Mouse (Mus musculus) hindbrain, embryonic 13.5 days (tissue): ENCODE results near the gene Actg1. TPM values are rescaled to one million over a fixed set of nuclear protein-coding genes. Genes with fewer than 3 reads are reported as not detected.
"Not testable (repeated sequence)": the region's sequence is repeated elsewhere in the genome, so short reads cannot be mapped to it uniquely, and the experiment has no call there.

Source experiments
- ATAC-seq: fragments of 200-750 bp; cut with Nextera tagmentation; 2 replicates; pipeline ENCODE4 v1.8.0; 2017; ENCODE audit warnings: moderate TSS enrichment; ENCODE audit not compliant: low FRiP score
- H3K27ac ChIP-seq: fragments of 300-500 bp; sonication (generic); 2 replicates; pipeline ENCODE4 v1.5.1; 2015; ENCODE audit warnings: inconsistent platforms, mild to moderate bottlenecking, moderate library complexity
- H3K27me3 ChIP-seq: fragments of 300-500 bp; sonication (generic); 2 replicates; pipeline ENCODE4 v1.6.1; 2015; ENCODE audit warnings: mild to moderate bottlenecking, inconsistent platforms
- H3K36me3 ChIP-seq: fragments of 300-500 bp; sonication (generic); 2 replicates; pipeline ENCODE4 v1.6.1; 2015; ENCODE audit warnings: mild to moderate bottlenecking, inconsistent platforms
- H3K4me1 ChIP-seq: fragments of 300-500 bp; sonication (generic); replicated peaks from 2 replicates; pipeline ENCODE4 v1.6.1; 2015; ENCODE audit warnings: inconsistent platforms
- H3K4me2 ChIP-seq: fragments of 300-500 bp; sonication (generic); 2 replicates; pipeline ENCODE4 v1.6.1; 2015; ENCODE audit warnings: inconsistent platforms, mild to moderate bottlenecking, moderate library complexity
- H3K4me3 ChIP-seq: fragments of 300-500 bp; sonication (generic); 2 replicates; pipeline ENCODE4 v1.5.1; 2015; ENCODE audit warnings: mild to moderate bottlenecking, inconsistent platforms
- H3K9ac ChIP-seq: fragments of 300-500 bp; sonication (generic); 2 replicates; pipeline ENCODE4 v1.6.1; 2015; ENCODE audit warnings: mild to moderate bottlenecking, inconsistent platforms
- H3K9me3 ChIP-seq: fragments of 300-500 bp; sonication (generic); 2 replicates; pipeline ENCODE4 v1.6.1; 2016; ENCODE audit warnings: inconsistent platforms
- WGBS: fragments of 180-500 bp; shearing (Covaris S2); methylation state at CpG from one replicate; pipeline ENCODE4 v1.1.7; 2015; 5-methylcytosine and 5-hydroxymethylcytosine counted together
- polyA plus RNA-seq: library from polyadenylated mRNA; unstranded; fragments of >200 nt; fragmentation: Nextera tagmentation; extraction: Ambion mirVana; gene quantifications from 2 replicates; pipeline ENCODE4 v1.2.1, GENCODE M21; 2015

The Actg1 gene
- polyA plus RNA-seq, 1 experiment from 2014 or later = 4,110 TPM

DNA sequence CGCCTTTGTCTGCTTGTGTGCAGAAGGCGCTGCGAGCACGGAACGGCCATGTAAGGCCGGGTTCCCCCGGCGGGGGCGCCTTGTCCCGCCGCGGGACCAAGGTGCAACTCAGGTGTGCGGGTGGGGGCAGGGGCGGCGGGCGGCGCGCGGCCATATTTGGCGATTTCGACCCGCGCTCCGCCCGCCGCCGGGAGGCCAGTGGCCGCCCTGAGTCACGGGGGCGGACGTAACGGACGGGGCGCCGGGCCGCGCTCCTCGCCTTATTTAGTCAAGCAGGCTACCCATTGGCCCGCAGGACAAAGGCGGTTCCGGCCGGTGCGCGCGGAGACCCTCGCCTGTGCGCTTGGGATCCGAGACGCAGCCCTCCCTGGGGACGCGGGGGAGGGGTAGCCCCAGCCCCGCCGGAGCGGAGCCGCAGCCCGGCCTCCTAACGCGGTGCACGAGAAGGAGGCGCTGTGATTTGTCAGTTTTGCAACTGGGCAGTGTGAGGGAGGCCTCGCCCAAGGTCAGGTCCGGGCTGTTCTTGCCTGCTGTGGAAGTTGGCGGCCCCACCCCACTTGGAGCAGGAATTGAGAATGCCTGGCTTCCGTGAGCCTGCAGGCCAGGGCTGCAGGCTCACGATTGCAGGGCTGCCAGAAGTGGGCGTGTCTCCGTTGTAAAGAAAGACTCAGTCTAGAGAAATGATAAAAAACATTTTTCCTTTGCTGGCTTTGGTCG lies 1.8 kb upstream of the Actg1 start:
- H3K27me3 ChIP-seq = no peaks in the 10 kb centered on the region
- WGBS = under 1% methylated on average over 58 of the region's 68 CpGs
- no peaks in the 10 kb centered on the region for H3K9me3 ChIP-seq
- H3K4me2 ChIP-seq = peak overlapping the region; percentile 95
- ATAC-seq = peak; percentile 66
- peak overlapping the region; percentile 100 for H3K27ac ChIP-seq
- H3K36me3 ChIP-seq = peaks cover 13% of the 10 kb centered on the region
- peaks cover 56% of the 10 kb centered on the region for H3K4me1 ChIP-seq
- peak overlapping the region; percentile 100 for H3K9ac ChIP-seq
- peak overlapping the region; percentile 100 for H3K4me3 ChIP-seq

DNA sequence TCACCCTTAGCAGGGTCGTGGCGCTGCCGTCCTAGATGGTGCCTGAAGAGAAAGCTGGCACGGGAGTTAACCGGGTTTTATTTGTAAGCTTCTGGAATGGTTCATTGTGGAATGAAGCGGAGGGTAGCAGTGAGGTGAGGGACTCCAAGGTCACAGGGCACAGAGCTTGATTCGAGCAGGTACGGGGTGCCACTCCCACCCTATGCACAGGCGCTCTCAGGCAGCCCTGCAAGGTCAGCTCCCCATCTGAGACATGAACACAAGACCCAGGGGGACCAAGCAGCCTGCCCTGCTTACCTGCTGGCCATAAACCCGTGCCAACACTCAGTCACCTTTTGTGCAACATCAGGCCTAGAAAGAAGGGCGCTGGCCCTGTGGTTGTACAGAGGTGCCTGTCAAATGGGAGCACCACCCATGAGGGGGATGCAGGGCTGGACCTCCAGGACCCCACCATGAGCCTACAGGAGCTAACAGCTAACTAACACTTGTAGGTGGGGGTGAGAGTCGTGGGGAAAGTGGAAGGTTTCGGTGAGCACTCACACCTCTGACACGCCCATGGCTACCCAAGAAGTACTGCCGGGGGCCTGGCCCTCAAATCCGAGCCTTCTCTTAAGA lies 1.1 kb upstream of the Actg1 start:
- H3K9ac ChIP-seq = peak overlapping the region; percentile 100
- no peaks in the 10 kb centered on the region for H3K27me3 ChIP-seq
- peaks cover 19% of the 10 kb centered on the region for H3K36me3 ChIP-seq
- peak; percentile 0; the same call in 1 of the 2 replicates for ATAC-seq
- H3K4me1 ChIP-seq = peaks cover 63% of the 10 kb centered on the region
- H3K9me3 ChIP-seq = no peaks in the 10 kb centered on the region
- H3K4me2 ChIP-seq = peak overlapping the region; percentile 95
- H3K4me3 ChIP-seq = peak overlapping the region; percentile 100
- WGBS = 2% methylated on average over 16 of the region's 16 CpGs
- peak overlapping the region; percentile 100 for H3K27ac ChIP-seq

DNA sequence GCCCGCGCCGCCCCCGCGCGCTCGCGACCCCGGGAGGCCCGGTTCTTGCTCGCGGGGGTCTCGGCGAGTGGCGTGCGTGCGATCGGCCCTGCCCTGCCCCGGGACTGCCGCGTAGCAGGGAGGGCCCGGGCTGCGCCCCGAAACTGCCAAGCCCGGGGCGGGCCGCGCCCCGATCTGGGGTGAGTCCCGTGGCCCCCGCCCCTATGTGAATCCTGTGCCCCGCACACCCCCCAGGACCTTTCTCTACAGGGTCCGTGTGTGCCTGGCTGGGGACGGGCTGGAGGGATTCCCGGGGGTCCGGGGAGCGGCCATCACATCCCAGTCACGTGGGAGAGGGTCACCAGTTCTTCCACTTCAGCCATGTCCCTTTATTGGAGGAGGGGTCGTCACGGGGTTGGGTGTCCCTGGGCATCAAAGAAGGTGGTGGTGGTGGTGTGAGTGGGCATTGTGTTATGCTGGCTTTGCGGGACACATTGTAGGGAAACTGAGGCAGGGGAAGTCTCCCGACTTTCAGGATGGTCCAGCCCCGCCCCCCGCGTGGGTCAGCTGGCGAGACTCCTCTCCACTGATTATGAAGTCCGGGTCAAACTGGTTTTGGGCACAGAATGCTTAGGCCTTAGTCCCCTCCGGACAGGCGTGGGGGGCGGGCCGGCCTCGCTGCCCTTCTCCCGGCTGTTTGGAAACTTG lies 485 bp upstream of the Actg1 start:
- Histone ChIP-seq H3K9me3 (no peaks in the 10 kb centered on the region), H3K27me3 (no peaks in the 10 kb centered on the region), H3K36me3 (peaks cover 23% of the 10 kb centered on the region), H3K4me1 (peaks cover 67% of the 10 kb centered on the region), H3K27ac (peak overlapping the region; percentile 100), H3K9ac (peak overlapping the region; percentile 100), H3K4me3 (peak overlapping the region; percentile 100), H3K4me2 (peak overlapping the region; percentile 95)
- WGBS = 1% methylated on average over 48 of the region's 53 CpGs
- peak; percentile 12 for ATAC-seq

DNA sequence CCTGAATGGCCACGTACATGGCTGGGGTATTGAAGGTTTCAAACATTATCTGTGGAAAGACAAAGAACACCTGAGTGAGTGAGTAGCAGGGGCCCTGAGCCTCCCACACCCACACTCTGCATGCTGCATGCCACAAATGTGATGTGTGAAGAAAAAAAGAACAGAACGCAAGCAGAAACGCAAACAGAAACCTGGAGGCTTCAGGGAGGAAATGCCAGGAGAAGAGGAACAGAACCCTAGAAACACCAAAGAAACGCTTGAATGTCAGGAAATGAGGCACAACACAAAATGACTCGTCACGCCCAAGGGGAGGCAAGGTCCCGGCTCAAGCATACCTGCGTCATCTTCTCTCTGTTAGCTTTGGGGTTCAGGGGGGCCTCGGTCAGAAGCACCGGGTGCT lies 1.0 kb downstream of the Actg1 start:
- peaks cover 23% of the 10 kb centered on the region for H3K36me3 ChIP-seq
- WGBS = 5% methylated on average over 10 of the region's 10 CpGs
- H3K4me1 ChIP-seq = peaks cover 51% of the 10 kb centered on the region

GRCm38 (mm10) chr11:120346383-120347034 lies 1.8 kb downstream of the Actg1 start:
- Histone ChIP-seq H3K36me3 (peaks cover 23% of the 10 kb centered on the region), H3K4me1 (peaks cover 44% of the 10 kb centered on the region), H3K4me2 (peak overlapping the region; percentile 82), H3K4me3 (peak overlapping the region; percentile 55), H3K9ac (peak overlapping the region; percentile 79), H3K27ac (peak overlapping the region; percentile 31)
- not testable (repeated sequence) for H3K27me3 ChIP-seq, ATAC-seq, H3K9me3 ChIP-seq
- 65% methylated on average over 11 of the region's 13 CpGs for WGBS

More for the DNA sequence above, 1.0 kb downstream of the Actg1 start:
- Histone ChIP-seq H3K27ac (peak overlapping the region; percentile 100), H3K9me3 (no peaks in the 10 kb centered on the region), H3K27me3 (no peaks in the 10 kb centered on the region), H3K9ac (peak overlapping the region; percentile 100), H3K4me2 (peak overlapping the region; percentile 83), H3K4me3 (peak overlapping the region; percentile 100)
- no peak for ATAC-seq

DNA sequence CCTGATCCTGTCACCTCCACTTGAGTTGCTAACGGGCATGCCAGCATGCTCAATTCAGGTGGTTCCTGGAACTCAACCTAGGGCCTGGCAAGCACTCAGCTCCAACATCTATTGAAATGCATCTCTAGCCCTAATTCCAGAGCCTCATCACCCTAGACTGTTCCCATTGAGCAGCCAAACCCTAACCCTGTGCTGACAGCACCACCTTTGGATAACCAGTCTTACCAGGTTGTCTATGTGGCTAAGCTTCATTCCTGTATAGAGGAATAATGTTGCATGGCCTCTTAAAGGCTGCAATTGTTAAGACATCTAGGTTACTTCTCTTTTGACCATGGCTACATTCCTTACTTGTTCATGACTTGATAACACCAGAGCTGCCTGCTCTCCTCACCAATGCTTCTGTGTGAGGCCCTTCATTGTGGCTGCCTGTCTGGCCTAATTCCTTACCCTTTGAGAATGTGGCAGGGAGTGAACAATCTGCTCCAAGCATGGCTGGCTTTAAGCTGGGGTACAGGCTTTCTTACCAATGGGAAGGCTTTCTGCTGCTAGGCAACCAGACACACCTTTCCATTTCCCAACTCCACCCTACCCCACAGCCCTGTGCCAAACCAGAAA lies 3.2 kb downstream of the Actg1 start:
- no peaks in the 10 kb centered on the region for H3K9me3 ChIP-seq
- H3K27ac ChIP-seq = peak overlapping the region; percentile 49
- peaks cover 23% of the 10 kb centered on the region for H3K36me3 ChIP-seq
- peak overlapping the region; percentile 73 for H3K9ac ChIP-seq
- H3K4me2 ChIP-seq = peak overlapping the region; percentile 90
- H3K4me1 ChIP-seq = peaks cover 31% of the 10 kb centered on the region
- WGBS = 30% methylated on average over 1 of the region's 1 CpGs
- no peak for ATAC-seq
- H3K4me3 ChIP-seq = peak overlapping the region; percentile 45
- no peaks in the 10 kb centered on the region for H3K27me3 ChIP-seq

- Histone ChIP-seq H3K9me3 (no peaks in the 10 kb centered on the region), H3K27me3 (no peaks in the 10 kb centered on the region), H3K9ac (peak overlapping the region; percentile 73; the same call in 1 of the 2 replicates), H3K4me1 (peaks cover 24% of the 10 kb centered on the region), H3K36me3 (peaks cover 23% of the 10 kb centered on the region), H3K4me2 (peak overlapping the region; percentile 90), H3K4me3 (peak overlapping the region; percentile 45), H3K27ac (peak overlapping the region; percentile 55; the same call in 1 of the 2 replicates)
- WGBS = 60% methylated on average over 5 of the region's 5 CpGs
- ATAC-seq = no peak
Observed at GRCm38 (mm10) chr11:120344310-120344920, 3.9 kb downstream of the Actg1 start.

- H3K4me3 ChIP-seq = peak overlapping the region; percentile 45; the same call in 1 of the 2 replicates
- no peaks in the 10 kb centered on the region for H3K27me3 ChIP-seq
- H3K36me3 ChIP-seq = peaks cover 23% of the 10 kb centered on the region
- 83% methylated on average over 5 of the region's 5 CpGs for WGBS
- H3K27ac ChIP-seq = peak overlapping the region; percentile 55; the same call in 1 of the 2 replicates
- peak overlapping the region; percentile 90; the same call in 1 of the 2 replicates for H3K4me2 ChIP-seq
- H3K4me1 ChIP-seq = peaks cover 20% of the 10 kb centered on the region
- no peak overlapping the region for H3K9ac ChIP-seq
- no peaks in the 10 kb centered on the region for H3K9me3 ChIP-seq
- ATAC-seq = no peak
Observed at GRCm38 (mm10) chr11:120343519-120344309, 4.6 kb downstream of the Actg1 start.

- no peak overlapping the region for H3K4me3 ChIP-seq
- H3K9me3 ChIP-seq = no peaks in the 10 kb centered on the region
- H3K4me1 ChIP-seq = peaks cover 20% of the 10 kb centered on the region
- H3K4me2 ChIP-seq = no peak overlapping the region
- peaks cover 23% of the 10 kb centered on the region for H3K36me3 ChIP-seq
- WGBS = 95% methylated on average over 5 of the region's 5 CpGs
- no peak overlapping the region for H3K9ac ChIP-seq
- H3K27me3 ChIP-seq = no peaks in the 10 kb centered on the region
- no peak for ATAC-seq
- no peak overlapping the region for H3K27ac ChIP-seq
Observed at GRCm38 (mm10) chr11:120342656-120343160, 5.6 kb downstream of the Actg1 start.

GRCm38 (mm10) chr11:120341661-120342060 lies 6.7 kb downstream of the Actg1 start:
- no peak overlapping the region for H3K4me2 ChIP-seq
- 92% methylated on average over 4 of the region's 4 CpGs for WGBS
- H3K9ac ChIP-seq = no peak overlapping the region
- peaks cover 18% of the 10 kb centered on the region for H3K36me3 ChIP-seq
- ATAC-seq = no peak
- H3K27me3 ChIP-seq = no peaks in the 10 kb centered on the region
- no peak overlapping the region for H3K27ac ChIP-seq
- H3K9me3 ChIP-seq = no peaks in the 10 kb centered on the region
- no peak overlapping the region for H3K4me3 ChIP-seq
- H3K4me1 ChIP-seq = peaks cover 19% of the 10 kb centered on the region
